Mouse (Mus musculus): Measurements from ENCODE around the gene Ddx50.
"Not testable (repeated sequence)": the region's sequence is repeated elsewhere in the genome, so short reads cannot be mapped to it uniquely, and the experiment has no call there.

Ddx50 gene

DNA sequence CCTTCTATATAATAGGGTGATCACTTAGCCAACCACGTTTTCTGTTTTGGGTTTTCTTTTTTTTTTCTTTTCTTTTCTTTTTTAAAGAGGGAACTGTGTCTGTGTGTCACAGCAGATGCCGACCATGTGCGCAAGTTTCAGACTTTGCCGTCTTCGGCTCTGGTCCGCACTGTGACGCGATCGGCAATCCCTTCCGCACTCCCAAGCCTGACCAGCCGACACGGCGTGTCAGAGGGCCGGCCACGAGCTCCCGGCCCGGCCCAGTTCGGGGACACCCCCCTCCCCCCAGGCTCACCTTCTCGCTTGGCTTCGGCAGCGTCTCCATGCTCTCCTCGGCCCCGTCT lies 49.2 kb downstream of the Ddx50 start:
- DNase-seq (ENCODE audit: extremely low spot score, low read depth, low spot score): no peak

GRCm38 (mm10) chr10:62601053-62601791 lies 49.8 kb downstream of the Ddx50 start:
- DNase-seq (ENCODE audit: extremely low spot score, low read depth, low spot score): no peak

DNA sequence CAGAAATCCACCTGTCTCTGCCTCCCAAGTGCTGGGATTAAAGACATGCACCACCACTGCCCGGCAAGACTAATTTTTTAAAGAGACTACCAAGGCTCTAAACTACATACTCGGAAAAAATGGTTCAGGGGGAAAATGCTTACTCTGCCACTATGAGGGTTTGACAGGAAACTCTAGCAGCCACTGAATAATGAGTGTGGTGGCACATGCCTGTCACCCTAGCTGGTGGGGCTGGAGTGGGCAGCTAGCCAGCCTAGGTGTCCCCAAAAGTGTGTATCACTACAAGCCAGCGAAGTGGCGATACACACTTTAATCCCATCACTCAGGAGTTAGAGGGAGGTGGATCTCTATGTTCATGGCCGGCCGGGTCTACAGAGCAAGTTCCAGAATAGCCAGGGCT lies 51.0 kb downstream of the Ddx50 start:
- DNase-seq (ENCODE audit: extremely low spot score, low read depth, low spot score): no peak

DNA sequence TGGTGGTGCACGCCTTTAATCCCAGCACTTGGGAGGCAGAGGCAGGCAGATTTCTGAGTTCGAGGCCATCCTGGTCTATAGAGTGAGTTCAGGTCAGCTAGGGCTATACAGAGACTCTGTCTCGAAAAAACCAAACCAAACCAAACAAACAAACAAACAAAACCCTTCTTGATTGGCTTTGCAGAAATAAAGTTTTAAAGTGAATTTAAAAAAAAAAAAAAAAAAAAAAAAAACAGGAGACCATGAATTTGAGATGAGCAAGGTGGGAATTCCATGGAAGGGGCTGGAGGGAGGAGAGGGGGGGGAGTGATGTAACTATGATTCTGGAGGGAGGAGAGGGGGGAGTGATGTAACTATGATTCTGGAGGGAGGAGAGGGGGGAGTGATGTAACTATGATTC lies 51.7 kb downstream of the Ddx50 start:
- not testable (repeated sequence) for DNase-seq (ENCODE audit: extremely low spot score, low read depth, low spot score)

DNA sequence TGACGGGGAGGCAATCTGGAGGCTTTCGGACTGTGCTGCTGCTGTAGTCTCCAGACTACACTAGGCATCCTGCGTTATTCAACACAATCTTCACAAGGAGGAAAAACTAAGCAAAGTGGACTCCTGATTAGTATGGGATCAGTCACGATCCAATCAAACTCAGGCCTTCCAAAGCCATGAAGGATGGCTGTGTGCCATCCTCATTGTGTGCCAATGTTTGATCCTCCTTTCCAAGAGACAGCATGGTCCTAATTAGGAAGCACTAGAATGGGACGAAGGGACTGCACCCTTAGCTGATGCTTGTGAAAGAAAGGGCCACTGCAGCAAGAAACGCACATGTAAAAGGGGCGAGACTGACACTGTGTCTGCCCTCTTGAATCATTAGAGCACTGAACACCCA lies 58.5 kb downstream of the Ddx50 start:
- DNase-seq (ENCODE audit: extremely low spot score, low read depth, low spot score): no peak

DNA sequence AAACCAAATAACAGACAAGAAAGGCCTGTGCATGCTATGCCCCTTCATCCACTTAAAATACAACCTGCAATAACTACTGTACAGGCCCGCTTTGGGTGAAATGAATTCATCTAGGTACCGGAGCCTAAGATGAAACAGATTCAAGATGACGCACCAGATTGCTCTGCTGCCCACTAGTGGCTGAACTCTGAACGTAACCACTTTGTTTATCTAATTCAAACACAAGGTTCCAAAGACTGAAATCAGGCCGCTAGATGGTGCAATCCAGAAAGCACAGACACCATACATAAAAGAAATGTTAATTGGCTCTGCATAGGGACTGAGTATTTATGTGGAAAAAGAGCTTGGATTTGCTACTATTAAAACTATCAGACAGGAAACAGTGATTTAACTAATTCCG lies 60.8 kb downstream of the Ddx50 start:
- peak; percentile 87 for DNase-seq (ENCODE audit: extremely low spot score, low read depth, low spot score)

DNA sequence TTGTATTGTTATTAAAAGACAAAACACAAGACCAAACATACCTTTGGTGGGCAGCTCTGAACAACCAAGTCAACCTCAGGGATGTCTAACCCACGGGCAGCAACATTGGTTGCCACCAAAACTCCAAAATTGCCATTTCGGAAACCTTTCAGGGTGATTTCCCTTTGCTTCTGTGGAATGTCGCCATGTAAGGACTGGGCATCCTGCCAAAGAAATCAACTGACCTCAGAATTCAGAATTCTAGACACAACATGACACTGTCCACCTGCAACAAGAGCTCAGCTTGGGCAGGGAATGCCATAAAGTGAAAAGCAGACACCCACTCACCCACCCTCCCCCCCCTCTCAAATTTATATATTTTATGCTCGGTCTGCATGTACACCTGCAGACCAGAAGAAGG lies 62.4 kb downstream of the Ddx50 start:
- no peak for DNase-seq (ENCODE audit: extremely low spot score, low read depth, low spot score)

- DNase-seq (ENCODE audit: extremely low spot score, low read depth, low spot score): no peak
Measured at GRCm38 (mm10) chr10:62583245-62583644, 67.8 kb downstream of the Ddx50 start.

GRCm38 (mm10) chr10:62582701-62583100 lies 68.3 kb downstream of the Ddx50 start:
- DNase-seq (ENCODE audit: extremely low spot score, low read depth, low spot score): no peak

GRCm38 (mm10) chr10:62582263-62582662 lies 68.8 kb downstream of the Ddx50 start:
- no peak for DNase-seq (ENCODE audit: extremely low spot score, low read depth, low spot score)

GRCm38 (mm10) chr10:62579129-62579528 lies 71.9 kb downstream of the Ddx50 start:
- DNase-seq (ENCODE audit: extremely low spot score, low read depth, low spot score): not testable (repeated sequence)

GRCm38 (mm10) chr10:62578338-62579100 lies 72.5 kb downstream of the Ddx50 start, which contains the start of gene Kif1bp:
Kif1bp (minus strand) TSS chr10:62578457.
- DNase-seq (ENCODE audit: extremely low spot score, low read depth, low spot score): peak; percentile 94

- DNase-seq (ENCODE audit: extremely low spot score, low read depth, low spot score): no peak
Measured at GRCm38 (mm10) chr10:62577673-62578337, 73.2 kb downstream of the Ddx50 start.

DNA sequence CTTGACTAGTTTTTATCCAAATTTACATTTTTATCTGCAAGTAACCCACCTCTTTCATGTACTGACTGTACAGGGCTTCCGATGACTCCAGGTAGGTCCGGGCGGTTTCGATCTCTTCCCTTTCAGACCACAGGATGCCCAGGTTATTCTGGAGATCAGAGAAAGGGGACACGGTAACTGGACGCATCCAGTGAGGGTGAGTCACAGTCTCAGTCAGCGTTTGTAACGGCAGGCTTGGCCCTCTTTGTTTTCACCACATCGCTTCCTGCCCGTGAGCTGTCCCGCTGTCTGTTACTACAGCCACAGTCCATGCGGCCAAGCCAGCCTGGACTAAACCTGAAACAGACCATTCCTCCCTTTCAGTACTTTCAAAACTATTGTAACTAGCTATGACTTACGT lies 76.0 kb downstream of the Ddx50 start:
- DNase-seq (ENCODE audit: extremely low spot score, low read depth, low spot score): no peak

DNA sequence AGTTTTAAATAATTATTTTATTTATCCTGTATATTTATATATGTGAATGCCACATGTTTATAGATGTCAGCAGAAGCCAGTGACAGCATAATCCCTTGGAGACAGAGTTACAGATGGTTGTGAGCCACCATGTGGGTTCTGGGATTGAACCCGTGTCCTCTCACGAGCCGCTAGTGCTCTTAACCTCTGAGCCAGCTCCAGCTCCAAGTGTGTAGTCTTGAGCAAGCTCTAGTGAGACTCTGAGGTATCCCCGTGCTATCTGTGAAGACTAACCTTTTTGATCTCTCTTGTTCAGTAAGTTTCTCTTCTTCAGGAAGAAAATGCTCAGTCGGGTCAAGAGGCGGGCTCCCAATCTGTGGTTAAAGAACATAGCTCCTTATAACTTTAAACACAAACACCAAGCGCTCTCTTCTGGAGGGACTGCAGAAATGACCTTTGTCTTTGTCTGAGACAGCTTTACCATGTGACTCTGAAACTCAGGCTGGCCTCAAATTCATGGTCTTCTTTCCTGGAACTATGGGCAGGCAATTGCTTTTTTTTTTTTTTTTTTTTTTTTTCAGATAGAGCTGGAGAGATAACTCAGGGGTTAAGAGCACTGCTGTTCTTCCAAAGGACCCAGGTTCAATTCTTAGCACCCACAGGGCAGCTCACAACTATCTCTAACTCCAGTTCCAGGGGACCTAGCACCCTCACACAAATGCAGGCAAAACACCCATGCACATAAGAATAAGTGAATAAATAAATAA lies 80.7 kb downstream of the Ddx50 start:
- no peak for DNase-seq (ENCODE audit: extremely low spot score, low read depth, low spot score)

DNA sequence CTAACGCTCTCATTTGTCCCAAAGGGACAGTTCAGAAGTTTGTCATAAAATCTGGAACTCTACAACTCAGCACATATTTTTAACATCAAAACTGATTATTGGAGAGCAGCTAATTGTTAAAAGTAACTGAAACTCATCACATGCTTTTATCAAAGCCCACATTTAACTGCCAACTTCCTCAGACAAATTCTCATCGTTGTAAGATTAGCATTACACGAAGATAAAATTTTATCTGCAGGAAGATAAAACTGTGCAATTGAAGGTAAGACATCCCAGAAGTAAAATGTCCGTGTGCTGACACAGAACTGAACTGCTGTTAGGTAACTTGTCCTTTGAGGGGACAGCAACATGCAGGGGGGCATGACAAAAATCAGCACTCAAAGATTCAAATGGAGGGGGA lies 82.2 kb downstream of the Ddx50 start:
- no peak for DNase-seq (ENCODE audit: extremely low spot score, low read depth, low spot score)
